Mouse (Mus musculus) kidney, embryonic 16.5 days (tissue): ENCODE measurements around the gene Pex12. TPM values are rescaled to one million over a fixed set of nuclear protein-coding genes. Genes with fewer than 3 reads are reported as not detected.
"Not testable (repeated sequence)": the region's sequence is repeated elsewhere in the genome, so short reads cannot be mapped to it uniquely, and the experiment has no call there.

Experiments used
- ATAC-seq: fragments of 200-750 bp; cut with Nextera tagmentation; 2 replicates; pipeline ENCODE4 v1.8.0; 2017; ENCODE audit warnings: moderate TSS enrichment; ENCODE audit not compliant: low FRiP score, low TSS enrichment
- H3K27ac ChIP-seq: fragments of 300-500 bp; sonication (generic); 2 replicates; pipeline ENCODE4 v1.5.1; 2014; ENCODE audit warnings: low read length
- H3K27me3 ChIP-seq: fragments of 300-500 bp; sonication (generic); 2 replicates; pipeline ENCODE4 v1.6.1; 2014; ENCODE audit warnings: low read length, control low read depth, mixed read lengths; ENCODE audit not compliant: insufficient read depth
- H3K36me3 ChIP-seq: fragments of 300-500 bp; sonication (generic); 2 replicates; pipeline ENCODE4 v1.6.1; 2014; ENCODE audit warnings: low read length, control low read depth, mixed read lengths; ENCODE audit not compliant: insufficient read depth
- H3K4me1 ChIP-seq: fragments of 300-500 bp; sonication (generic); 2 replicates; pipeline ENCODE4 v1.6.1; 2014; ENCODE audit warnings: low read length, control low read depth, mixed read lengths; ENCODE audit not compliant: insufficient read depth
- H3K4me2 ChIP-seq: fragments of 300-500 bp; sonication (generic); replicated peaks from 2 replicates; pipeline ENCODE4 v1.6.1; 2014; ENCODE audit warnings: low read depth, low read length
- H3K4me3 ChIP-seq: fragments of 300-500 bp; sonication (generic); 2 replicates; pipeline ENCODE4 v1.5.1; 2014; ENCODE audit warnings: mild to moderate bottlenecking, low read length
- H3K9ac ChIP-seq: fragments of 300-500 bp; sonication (generic); replicated peaks from 2 replicates; pipeline ENCODE4 v1.6.1; 2014; ENCODE audit warnings: low read length
- H3K9me3 ChIP-seq: fragments of 300-500 bp; sonication (generic); 2 replicates; pipeline ENCODE4 v1.6.1; 2016; ENCODE audit warnings: low read length, control low read depth
- WGBS: fragments of 180-500 bp; shearing (Covaris S2); extraction: QIAGEN DNeasy Blood & Tissue Kit; methylation state at CpG from one replicate; pipeline ENCODE4 v1.1.7; 2014; 5-methylcytosine and 5-hydroxymethylcytosine counted together
- polyA plus RNA-seq: library from polyadenylated mRNA; unstranded; fragments of >200 nt; fragmentation: Nextera tagmentation; extraction: Ambion mirVana; gene quantifications from 2 replicates; pipeline ENCODE4 v1.2.1, GENCODE M21; 2015

The Pex12 gene
- polyA plus RNA-seq, 1 experiment from 2014 or later, result 14.0 TPM

DNA sequence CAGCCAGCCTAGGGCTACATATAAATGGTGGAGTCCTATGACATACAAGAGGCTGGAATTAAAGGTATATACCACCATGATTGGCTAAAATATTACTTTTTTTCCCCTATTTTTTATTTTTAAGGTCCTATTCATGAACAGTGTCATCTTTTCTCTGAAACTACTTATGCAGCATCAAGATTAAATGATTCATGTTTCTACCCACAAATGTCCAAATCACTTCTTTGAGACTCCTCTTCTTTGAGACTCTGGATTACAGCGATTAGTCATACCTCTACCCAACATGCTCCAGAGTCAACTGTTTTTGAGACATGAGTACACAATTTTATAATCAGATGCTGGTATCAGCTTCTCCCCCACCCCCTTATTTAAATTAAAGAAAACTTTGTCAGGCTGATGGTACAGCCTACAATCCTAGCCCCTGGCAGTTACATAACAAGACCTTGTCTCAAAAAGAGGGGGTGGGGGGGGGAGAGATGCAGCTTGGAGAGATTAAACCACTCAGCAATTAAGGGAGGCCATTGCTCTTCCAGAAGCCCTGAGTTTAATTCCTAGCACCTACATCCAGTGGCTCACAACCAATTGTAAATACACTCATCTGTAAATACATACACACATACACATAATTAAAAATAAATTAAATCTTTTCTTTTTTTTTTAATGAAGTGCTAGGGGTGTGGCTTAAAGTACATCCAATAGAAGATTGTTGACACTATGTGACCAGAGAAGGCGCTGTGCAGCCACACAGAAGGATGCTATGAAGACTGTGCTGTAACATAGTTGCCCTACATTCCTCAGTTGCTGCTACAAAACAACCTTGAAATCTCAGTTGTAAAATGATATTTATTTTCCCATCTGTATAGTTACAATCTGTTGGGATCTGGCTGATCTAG, 30.2 kb downstream of the Pex12 start:
- Histone ChIP-seq H3K4me3 (no peak overlapping the region), H3K27me3 (no peaks in the 10 kb centered on the region), H3K27ac (no peak overlapping the region), H3K9ac (no peak overlapping the region), H3K4me1 (no peaks in the 10 kb centered on the region), H3K36me3 (no peaks in the 10 kb centered on the region), H3K4me2 (no peak overlapping the region), H3K9me3 (no peaks in the 10 kb centered on the region)
- 15% methylated on average over 2 of the region's 2 CpGs for WGBS
- no peak; the same call in none of the 2 replicates for ATAC-seq

DNA sequence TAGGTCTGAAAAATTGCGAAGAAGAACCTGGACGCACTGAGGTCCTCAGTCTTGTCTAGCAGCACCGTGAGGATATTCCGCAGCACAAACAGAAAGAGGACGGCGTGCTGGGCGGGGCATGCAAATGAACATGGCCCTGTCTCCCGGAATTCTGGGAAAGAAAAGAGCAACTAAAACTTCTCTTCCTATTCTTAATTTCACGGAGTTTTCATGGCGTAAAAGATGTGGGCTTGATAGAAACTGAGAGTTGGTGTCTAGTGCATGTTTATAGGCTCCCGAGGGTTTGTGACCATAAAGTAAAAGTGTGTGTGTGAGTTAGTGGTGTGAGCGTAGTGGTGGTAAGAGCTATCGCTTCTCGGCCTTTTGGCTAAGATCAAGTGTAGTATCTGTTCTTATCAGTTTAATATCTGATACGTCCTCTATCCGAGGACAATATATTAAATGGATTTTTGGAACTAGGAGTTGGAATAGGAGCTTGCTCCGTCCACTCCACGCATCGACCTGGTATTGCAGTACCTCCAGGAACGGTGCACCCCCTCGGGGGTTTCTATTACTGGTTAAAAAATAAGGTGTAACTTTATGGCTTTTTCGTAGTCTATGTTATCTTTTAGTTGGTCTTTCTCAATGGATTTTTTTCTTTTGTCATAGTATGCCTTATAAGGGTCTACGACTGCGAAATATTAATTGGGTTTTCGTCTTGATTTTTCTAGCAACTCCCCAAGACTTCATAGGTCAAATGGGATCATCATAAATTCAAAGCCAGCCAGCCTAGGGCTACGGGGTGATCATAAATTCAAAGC, 31.0 kb downstream of the Pex12 start:
- ATAC-seq, result peak; percentile 87
- Histone ChIP-seq H3K27ac (peak overlapping the region; percentile 84), H3K4me3 (peak overlapping the region; percentile 63), H3K36me3 (no peaks in the 10 kb centered on the region), H3K27me3 (no peaks in the 10 kb centered on the region), H3K9me3 (no peaks in the 10 kb centered on the region), H3K9ac (peak overlapping the region; percentile 71), H3K4me1 (no peaks in the 10 kb centered on the region), H3K4me2 (peak overlapping the region; percentile 62)
- WGBS, result under 1% methylated on average over 26 of the region's 26 CpGs

DNA sequence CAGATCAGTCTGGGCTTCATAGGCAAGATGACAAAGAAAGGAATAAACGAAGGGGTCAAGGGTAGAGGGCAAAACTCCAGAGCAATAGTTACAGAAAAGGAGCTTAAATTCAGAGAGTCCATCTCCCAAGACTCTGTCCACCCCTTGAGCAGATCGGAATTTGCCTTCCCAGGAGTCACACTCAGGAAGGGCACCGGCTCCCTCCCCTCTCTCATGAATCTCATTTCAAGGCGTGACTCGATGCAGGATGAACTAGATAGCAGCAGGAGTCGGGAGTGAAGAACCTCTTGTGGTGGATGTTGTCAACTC, 31.6 kb downstream of the Pex12 start:
- Histone ChIP-seq H3K27me3 (no peaks in the 10 kb centered on the region), H3K9me3 (no peaks in the 10 kb centered on the region), H3K9ac (peak overlapping the region; percentile 71), H3K4me3 (peak overlapping the region; percentile 63), H3K27ac (peak overlapping the region; percentile 84), H3K36me3 (no peaks in the 10 kb centered on the region), H3K4me2 (peak overlapping the region; percentile 62), H3K4me1 (no peaks in the 10 kb centered on the region)
- ATAC-seq, result peak; percentile 56
- WGBS, result 2% methylated on average over 6 of the region's 6 CpGs

DNA sequence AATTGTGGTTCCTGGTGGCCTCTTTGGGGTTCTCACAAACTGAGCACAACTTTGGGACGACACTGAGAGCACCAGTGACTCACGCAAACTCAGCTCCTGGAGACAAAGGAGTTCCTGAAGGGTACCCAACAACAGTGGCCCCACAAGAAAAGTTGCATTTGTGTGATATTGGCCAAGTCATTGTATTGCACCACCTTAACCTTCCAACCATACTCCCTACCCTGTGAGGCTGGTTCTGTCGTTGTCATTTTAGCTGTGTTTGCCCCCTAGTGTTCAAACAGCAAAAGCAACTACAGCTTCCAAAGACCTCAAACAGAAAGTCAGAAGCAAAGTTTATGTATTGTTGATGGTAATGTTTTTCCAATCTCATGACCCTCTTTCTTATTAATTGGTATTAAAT, 39.2 kb downstream of the Pex12 start:
- no peak overlapping the region for H3K9ac ChIP-seq
- ATAC-seq, result no peak
- no peak overlapping the region for H3K4me3 ChIP-seq
- no peaks in the 10 kb centered on the region for H3K9me3 ChIP-seq
- H3K4me1 ChIP-seq, result no peaks in the 10 kb centered on the region
- no peaks in the 10 kb centered on the region for H3K27me3 ChIP-seq
- 63% methylated on average over 3 of the region's 3 CpGs for whole genome bisulfite sequencing
- no peak overlapping the region for H3K4me2 ChIP-seq
- no peak overlapping the region for H3K27ac ChIP-seq
- H3K36me3 ChIP-seq, result no peaks in the 10 kb centered on the region

DNA sequence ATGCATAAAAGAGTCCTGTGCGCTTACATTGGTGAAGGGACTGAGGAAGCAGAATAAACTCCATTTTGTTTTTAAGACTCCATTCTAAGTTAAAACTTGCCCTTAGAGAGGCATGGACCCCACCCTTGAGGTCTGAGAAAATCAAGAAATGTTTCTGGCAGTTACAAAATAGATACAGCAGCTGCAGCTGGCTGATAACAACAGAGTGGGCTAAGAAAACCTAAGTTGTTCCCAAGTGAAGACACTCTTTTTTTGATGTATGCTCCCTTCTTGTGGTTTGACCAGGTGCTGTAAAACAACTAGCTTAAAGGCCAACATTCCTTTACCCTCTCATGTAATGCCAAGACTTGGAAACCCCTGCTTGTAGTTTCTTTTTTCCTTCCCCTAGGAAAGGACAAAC, 39.7 kb downstream of the Pex12 start:
- Histone ChIP-seq H3K27ac (no peak overlapping the region), H3K27me3 (no peaks in the 10 kb centered on the region), H3K4me1 (no peaks in the 10 kb centered on the region), H3K4me3 (no peak overlapping the region), H3K36me3 (no peaks in the 10 kb centered on the region), H3K9me3 (no peaks in the 10 kb centered on the region), H3K9ac (no peak overlapping the region), H3K4me2 (no peak overlapping the region)
- no peak for ATAC-seq
- 87% methylated on average over 1 of the region's 1 CpGs for WGBS

DNA sequence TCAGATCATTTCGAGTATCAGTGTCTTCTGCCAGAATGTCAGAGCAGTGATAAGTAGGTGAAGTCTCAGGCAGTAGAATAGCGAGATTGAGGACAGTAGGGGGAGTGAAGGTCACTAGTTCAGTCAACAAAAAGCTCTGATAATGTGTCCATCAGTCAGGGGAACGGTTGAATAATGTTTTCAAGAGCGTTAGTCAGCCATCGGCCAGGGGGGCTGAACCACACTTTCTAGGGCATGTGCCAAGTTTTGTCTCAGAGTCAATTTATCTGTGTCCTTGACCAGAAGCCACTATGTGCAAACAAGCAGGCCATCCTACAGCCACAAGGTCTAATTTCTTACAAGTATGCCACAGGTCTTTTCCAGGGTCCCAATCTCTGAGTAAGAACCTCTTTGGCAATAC, 45.2 kb downstream of the Pex12 start:
- WGBS, result 52% methylated on average over 5 of the region's 5 CpGs
- H3K27ac ChIP-seq, H3K4me3 ChIP-seq, H3K9me3 ChIP-seq, H3K27me3 ChIP-seq, H3K4me2 ChIP-seq, ATAC-seq, H3K36me3 ChIP-seq, H3K9ac ChIP-seq, H3K4me1 ChIP-seq: not testable (repeated sequence)

Other genes starting within 250 kb of the Pex12 start
- 4.1 and 4.7 TPM in 2 replicates for gene Slfn2, start 237.5 kb downstream of the Pex12 start, polyA plus RNA-seq
- gene Slfn1, start 185.7 kb downstream of the Pex12 start, polyA plus RNA-seq, result 0.27 TPM in 2 replicates
- 0.11 and 0.17 TPM in 2 replicates for gene Slfn4, start 127.4 kb downstream of the Pex12 start, polyA plus RNA-seq
- 2.7 and 2.8 TPM in 2 replicates for gene Slfn3, start 111.3 kb downstream of the Pex12 start, polyA plus RNA-seq
- gene Slfn14, start 15.9 kb downstream of the Pex12 start, polyA plus RNA-seq, result 0.25 and 0.42 TPM in 2 replicates
- gene Ap2b1, start 3.6 kb downstream of the Pex12 start, polyA plus RNA-seq, result 64.2 and 70.8 TPM in 2 replicates
- 0.39 and 0.57 TPM in 2 replicates for gene Rasl10b, start 106.6 kb upstream of the Pex12 start, polyA plus RNA-seq
- gene Gas2l2, start 126.9 kb upstream of the Pex12 start, polyA plus RNA-seq, result not detected in 2 replicates
- not detected in 2 replicates for gene 1700020L24Rik, start 135.1 kb upstream of the Pex12 start, polyA plus RNA-seq
- gene Mmp28, start 160.5 kb upstream of the Pex12 start, polyA plus RNA-seq, result 1.7 and 1.8 TPM in 2 replicates
- 8.3 and 14.6 TPM in 2 replicates for gene Taf15, start 170.5 kb upstream of the Pex12 start, polyA plus RNA-seq
- 0.07 TPM in 1 of 2 replicates, not detected in the other for gene Heatr9, start 219.6 kb upstream of the Pex12 start, polyA plus RNA-seq
- gene Ccl5, start 227.9 kb upstream of the Pex12 start, polyA plus RNA-seq, result 0.37 and 0.52 TPM in 2 replicates